Mouse (Mus musculus) Muller cell, postnatal 12 days (primary cell): Measurements from ENCODE around the gene Lcmt1.

ENCODE experiments used
- DNase-seq: peaks from one replicate; pipeline ENCODE4 v3.0.0-alpha.2; 2015; ENCODE audit errors: inconsistent ontology term

Lcmt1 gene

GRCm38 (mm10) chr7:123360185-123360584 lies 9.4 kb upstream of the Lcmt1 start:
- no peak for DNase-seq

- DNase-seq: no peak
Observed at GRCm38 (mm10) chr7:123361229-123361980, 8.2 kb upstream of the Lcmt1 start.

DNA sequence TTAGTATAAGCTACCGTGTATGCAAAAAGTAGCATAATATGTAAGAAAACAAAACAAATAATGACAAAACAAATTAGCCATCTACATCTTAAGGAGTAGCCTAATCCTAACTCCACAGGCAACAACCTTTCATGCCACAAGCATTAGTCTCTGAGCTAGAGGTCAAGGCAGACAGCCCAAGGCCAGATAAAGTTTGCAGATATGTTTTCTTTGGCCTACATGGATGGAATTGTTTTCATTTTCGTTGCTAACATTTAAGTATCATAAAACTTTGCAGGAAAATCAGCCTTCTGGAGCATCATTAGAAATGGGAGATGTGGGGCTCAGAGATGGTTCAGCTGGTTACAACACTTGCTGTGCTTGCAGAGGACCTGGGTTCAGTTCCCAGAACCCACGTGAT lies 6.8 kb upstream of the Lcmt1 start:
- DNase-seq: no peak

DNA sequence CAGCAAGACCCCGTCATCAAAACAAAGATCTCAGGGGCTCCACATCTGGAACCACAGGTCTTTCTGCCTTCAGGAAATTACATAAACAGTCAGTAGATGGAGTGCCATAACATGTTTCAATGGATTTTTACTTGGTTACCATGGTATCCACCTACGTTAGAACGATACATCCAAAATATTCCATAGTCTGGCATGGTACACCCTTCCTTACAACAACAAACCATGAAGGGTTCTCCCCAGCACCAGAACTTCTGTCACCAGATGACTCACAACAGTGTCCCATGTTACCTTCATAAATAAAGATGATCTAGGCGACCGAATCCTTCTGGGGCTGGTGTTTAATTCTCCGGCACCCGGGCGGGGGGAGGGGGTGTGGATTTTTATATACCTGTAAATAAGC lies 5.6 kb upstream of the Lcmt1 start:
- no peak for DNase-seq

DNA sequence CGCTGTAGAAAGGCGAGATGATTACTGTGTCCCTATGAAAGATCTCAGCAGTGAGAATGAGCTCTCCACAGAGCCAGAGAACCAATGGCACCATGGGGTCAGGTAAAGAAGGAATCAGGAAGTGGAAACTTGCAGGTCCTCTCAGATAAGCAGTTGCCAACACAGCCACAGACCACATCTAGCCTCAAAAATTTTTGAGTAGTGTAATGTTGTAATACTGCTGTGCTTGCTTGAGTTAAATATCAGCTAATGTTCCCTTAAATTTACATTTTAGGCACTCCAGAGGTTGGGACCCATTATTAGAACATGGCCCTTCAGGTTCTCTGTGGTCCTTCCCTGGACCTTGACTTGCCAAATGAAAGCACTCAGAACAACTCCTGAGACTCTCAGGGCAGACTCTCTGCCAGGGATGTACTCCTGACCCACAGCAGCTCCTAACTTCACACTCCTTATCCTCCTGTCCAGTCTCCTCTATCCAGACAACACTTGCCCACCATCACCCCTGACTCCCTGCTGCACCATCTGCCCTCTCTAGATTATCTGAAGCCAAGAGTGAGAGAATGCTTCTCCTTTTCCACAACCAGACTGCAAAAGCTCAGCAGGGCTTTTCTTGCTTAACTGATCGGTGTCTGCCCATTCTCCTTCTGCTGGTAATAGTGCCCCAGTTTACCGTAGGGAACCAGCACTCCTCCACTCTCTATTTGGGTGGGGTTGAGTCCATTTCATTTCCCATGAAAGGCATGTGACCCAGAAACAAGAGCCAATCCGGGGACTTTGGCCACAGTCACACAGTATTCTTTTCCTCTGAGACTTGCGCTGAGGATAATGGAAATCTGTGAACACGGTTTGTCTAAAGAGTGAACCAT lies 3.5 kb upstream of the Lcmt1 start:
- no peak for DNase-seq

DNA sequence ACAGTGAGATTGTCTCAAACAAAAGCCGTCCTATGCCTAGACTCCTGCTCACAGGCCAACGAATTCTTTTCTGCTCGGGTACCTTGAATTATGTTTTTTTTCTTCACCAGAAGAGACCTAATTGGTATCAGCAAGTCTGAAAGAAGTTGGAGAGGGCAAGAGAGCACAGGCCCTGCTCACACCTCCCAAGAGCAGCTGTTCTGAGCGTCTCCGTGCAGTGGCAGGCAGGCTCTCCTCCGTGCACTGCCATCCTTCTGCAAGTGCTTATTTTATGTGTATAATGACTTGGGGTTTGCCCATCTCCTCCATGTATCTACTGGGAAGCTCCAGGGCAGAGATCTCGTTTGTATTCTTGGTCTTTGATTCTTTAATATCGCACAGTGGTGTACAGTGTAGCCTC lies 2.8 kb upstream of the Lcmt1 start:
- peak; percentile 88 for DNase-seq

DNA sequence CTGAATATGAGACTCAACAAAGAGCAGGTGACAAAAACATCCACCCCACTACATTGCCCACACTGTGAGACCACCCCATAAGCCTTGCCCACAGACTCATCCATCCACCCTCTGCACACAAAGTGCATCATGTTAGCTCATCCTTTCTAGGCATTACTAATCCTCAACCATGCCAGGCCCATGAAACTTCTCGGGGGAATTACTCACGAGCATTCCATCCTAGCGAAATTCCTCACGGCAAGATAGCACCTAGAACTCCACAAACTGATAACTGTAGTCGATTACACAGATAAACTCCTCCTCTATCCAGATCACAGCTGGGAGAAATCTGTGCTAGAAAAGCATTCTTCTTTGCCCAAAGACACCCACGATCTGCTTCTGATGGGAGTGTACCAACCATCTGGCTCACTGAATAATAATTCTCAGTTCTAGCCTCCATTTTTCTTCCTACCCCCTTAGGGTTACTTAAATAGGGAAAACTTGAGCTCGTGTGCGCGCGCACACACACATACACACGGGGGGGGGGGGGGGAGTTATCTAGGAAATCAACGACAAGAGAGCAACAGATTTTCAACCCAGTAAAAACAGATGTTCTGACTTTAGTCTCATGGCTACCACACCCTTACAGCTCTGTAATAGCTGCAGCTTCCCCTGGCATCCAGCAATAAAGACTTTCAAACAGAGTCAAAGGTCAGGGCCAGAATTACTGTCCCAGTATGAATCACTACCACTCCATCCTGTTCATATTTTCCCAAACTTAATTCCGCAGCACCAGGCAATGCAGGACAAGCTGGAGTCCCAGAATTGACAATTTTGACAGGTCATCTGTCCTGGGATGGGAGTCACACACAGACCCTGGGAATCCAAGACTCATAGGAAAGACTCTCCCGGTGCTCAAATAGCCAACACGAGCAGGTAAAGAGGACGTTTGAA lies 2.1 kb upstream of the Lcmt1 start:
- DNase-seq: peak; percentile 43

DNA sequence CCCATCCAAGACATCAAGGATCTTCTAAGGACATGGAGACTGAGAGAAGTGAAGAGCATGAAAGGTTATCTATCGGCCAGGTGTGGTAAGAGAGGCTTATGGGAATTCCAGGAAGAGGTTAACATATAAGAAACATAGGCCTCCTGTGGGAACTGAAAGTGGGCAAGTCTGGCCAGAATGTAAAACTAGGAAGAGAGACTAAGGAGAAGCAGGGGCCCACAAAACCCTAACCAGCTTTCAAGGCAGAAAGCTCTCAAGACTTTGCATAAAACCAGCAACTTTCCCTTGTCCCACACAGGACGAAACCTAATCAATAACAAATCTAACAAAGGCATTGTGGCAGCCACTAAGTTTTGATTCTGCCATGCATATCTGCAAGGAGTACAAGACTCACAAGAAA lies 1.4 kb upstream of the Lcmt1 start:
- no peak for DNase-seq

DNA sequence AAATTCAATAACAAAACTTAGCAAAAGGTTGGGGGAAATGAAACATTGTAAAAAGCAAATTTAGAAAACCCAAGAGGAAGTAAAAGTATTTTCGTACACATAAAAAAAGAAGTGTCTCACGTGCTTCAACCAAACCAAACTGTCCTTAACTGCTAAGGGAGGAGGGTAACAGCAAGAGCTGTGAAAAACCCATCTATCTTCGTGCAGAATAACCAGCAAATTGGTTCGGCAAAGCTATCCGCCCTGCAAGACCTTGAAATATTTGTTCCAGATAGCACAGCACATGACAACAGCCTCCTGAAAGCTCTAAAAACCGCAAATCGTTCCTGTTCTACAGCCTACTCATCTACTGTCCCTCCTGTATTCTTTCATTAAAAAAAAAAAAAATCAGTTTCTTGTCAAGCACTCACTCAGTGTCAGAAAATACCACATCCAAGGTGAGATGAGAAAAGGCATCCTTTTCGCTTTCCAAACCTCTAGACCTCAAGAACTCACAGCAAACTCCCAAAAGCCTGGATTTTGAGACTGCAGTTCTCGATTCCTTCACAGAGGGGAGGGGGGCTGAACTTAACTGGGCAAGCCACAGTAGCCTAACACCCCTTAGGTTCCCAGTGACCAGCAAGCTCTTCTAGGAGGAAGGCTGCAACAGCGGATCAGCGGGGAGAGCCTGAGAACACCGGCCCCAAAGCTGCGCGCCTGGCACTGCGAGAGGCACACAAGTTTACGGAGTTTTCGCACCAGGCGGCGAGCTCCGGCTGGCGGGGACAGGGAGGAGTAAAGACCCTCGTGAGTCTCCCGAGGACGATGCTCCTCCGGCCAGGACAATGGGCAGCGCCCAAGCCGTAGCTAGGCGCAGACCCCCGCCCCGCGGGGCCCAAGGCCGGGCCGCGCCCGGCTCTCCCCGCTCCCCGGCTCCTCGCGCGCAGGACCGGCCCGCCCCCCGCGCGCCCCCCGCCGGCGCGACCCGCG lies 522 bp upstream of the Lcmt1 start:
- peak; percentile 49 for DNase-seq

DNA sequence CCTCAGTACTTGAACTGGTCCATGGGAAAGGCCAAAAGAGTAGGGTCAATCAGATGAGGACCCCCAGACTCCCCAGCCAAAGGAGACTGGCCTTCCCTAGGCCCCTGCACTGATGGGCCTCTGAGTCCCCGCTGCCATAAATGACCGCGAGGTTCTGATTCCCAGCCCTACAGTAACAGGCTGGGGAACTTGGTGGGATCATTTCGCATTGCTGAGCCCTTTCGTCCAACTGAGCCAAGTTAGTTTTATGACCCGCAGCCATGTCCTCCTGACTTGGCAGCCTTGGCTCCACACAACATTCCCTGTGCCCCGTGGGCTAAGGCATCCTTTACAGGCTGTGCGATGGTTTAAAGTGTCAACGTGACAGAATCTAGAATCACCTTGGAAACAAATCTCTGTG lies 1.1 kb downstream of the Lcmt1 start:
- DNase-seq: peak; percentile 73

GRCm38 (mm10) chr7:123371501-123371900 lies 1.9 kb downstream of the Lcmt1 start:
- DNase-seq: peak; percentile 71

DNA sequence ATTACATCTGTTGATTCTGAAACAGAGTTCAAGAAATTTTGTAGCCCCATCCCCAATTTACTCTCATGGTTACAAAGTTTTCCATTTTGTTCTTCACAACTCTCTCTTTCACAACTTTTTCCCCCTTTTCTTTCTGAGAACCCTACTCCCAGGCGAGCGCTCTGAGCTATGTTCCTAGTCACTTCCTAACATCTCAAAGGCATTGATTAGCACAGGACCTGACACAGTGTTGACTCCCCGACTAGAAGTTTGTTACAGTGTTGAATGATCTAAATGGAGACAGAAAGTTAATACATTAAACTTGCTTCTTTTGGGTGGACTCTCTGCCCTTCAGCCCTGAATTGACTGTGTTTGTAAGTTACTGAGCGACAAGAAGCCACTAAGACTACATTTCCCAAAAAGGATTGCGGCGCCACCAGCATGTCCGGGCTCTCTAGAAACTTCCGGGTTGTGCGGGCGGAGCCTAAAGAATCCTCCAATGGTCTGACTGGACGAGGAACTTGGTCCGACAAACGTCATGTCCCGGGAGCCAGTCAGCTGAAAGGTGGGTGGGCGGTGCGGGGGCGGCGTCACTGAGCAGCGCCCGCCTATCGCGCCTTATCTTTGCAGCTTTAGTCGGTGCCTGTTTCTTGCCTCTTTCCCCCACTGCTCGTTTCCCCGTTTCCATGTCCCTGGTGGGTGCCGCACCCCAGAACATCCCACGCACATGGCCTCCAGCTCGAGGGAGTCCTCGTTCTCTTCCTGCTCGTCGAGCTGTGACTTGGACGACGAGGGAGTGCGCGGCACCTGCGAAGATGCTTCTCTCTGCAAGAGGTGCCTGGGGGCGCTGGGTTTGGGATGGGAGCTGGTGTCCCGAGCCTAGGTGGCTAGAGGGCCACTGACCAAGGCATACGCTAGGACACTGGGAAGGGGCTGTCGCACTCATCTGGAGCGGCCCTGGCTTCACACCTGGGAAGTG lies 8.1 kb downstream of the Lcmt1 start:
- DNase-seq: peak; percentile 96

- no peak for DNase-seq
Observed at GRCm38 (mm10) chr7:123385693-123386407, 16.3 kb downstream of the Lcmt1 start.

DNA sequence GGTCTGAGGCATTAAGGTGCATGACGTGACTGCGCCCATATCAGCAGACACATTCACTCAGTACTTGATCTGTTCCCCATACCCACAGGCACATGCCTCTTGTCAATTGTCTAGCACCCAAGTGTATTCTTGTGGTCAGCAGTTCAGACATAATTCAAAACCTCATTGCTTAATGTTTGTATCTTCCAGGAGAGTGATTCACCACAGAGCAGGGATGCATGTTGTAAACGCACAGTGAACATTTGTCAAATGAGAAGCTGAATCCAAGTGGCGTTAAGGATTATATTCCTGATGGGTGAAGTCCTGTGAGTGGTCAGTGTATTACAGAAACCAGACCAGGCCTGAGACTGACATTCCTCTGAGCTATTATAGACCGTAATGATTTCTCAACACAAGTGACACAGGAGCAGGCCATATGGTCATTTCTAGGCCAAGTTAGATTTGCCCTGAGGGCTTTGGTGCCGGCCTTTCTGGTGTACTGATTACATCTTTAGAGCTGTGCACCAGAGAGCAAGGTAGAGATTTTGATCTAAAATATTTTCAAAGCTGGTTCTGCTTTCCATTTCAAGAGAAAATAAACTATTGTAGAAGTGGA lies 20.2 kb downstream of the Lcmt1 start:
- DNase-seq: peak; percentile 49

GRCm38 (mm10) chr7:123394271-123394670 lies 24.7 kb downstream of the Lcmt1 start:
- no peak for DNase-seq

GRCm38 (mm10) chr7:123396900-123397299 lies 27.3 kb downstream of the Lcmt1 start:
- no peak for DNase-seq

GRCm38 (mm10) chr7:123397369-123397768 lies 27.8 kb downstream of the Lcmt1 start:
- no peak for DNase-seq

DNA sequence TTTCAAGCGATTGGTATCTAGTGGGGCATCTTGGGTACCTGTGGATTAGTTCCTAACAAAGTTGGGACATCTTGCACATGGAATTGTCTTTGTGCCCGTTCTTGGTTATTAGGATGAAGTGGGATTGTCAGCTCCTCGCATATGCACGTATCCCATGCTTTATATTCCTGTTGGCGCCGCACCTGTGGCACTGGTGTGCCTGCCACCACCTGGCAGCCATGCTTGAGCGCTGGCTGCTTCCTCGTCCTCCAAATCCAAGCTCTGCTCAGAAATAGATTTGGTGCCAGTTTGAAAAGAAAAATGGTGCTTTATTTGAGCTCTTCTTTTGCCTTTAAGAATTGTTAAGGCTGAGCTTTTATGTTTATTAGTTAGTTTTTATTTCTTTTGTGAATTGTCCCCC lies 28.3 kb downstream of the Lcmt1 start:
- DNase-seq: no peak

DNA sequence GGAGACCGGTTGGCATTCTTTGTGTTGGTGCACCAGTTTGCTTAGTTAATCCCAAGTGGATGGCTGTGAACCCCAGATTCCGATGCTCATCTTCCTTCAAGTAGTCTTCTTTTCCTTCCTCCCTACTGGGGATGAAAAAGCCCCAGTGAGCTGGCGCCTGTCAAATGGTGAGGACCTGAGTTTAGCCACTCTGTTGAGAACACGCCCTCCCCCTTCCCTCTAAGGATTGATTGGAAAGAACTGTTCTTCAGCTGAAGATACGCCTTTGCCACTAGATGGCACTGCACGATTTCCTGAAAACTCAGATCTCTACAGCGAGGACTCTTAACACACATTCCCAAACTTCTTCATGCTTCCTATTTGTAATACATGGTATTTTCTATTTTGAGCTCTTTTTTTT lies 29.2 kb downstream of the Lcmt1 start:
- DNase-seq: peak; percentile 61
